Mouse (Mus musculus): ENCODE data around the gene Mllt10.

Gene Mllt10

DNA sequence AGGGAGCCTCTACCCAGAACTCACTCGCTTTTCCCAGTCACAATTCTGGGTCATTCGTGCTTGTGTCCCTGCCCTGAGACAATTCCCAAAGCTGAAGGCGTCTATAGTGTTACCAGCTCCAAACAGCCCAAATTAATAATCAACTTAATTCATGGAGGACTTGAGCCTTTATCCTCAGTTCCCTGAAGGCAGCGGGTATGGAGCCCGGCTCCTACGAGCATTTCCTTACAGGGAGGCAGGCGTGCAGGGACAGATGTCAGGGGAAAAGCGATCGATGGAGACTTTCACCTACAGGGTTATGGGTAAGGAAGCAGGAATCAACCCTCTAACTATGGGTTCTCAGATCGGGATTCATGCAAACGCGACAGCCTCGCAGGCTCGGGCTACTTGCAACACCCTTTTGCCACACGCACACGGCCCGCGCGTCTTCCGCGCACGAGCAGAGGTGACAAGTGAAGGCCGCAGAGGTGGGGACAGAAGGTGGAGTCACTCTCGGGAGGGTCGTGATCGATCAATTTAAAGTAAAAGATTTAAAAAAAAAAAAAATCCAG, 23.7 kb upstream of the Mllt10 start:
- POLR2A ChIA-PET = interaction anchor here in 3 of 4 experiments (0.5 to 10.5 kb wide), 25 partner anchors 9 to 350 kb away, joined by 3 to 125 read pairs (median 4); partner anchors contain the start of genes Skida1 (in 2 of the 3) and Mllt10 (in 1 of the 3)
- CTCF ChIA-PET = interaction anchor here in 1 of 4 experiments (0.6 to 1.0 kb wide), 3 partner anchors 32 to 53 kb away, joined by 3 read pairs; no protein-coding TSS in a partner anchor

DNA sequence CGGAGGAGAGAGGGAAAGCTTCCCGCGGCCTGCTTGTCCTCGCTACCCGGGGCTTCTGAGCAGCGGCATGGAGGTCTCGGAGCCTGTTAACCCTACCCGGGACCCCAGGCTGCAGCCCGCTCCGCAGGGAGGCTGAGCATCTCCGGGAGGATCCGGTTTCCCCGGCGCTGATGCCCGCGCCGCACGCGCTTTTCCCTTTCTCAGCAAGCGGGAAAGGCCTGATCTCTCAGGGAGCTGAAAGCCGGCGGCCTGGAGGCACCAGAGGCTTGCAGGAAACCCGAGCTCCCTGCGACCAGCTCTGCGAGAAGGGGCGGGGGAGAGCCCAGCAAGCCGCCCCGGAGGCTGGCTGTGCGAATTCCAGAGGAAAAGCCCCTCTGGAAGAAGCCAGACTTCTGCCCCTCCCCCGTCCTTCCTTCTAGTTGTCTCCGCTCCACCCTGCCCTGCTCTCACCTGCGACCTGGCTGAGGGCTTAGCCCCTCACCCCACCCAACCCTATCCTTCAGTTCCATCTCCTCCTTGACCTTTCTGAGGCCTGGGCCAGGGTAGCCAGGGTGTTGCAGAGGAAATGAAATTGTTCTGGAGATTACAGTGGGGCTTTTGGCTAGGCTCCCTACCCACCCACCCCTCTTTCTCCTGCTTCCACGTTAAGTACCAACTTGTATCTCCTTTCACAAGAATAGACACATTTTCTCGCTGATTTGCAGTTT, 23.1 kb upstream of the Mllt10 start:
- POLR2A ChIA-PET = interaction anchor here (0.5 to 10.5 kb wide), 21 partner anchors 9 to 291 kb away, joined by 3 to 125 read pairs (median 5); partner anchors contain the start of genes Skida1 (in 3 of the 4) and Mllt10 (in 1 of the 4)
- CTCF ChIA-PET = interaction anchor here in 2 of 4 experiments (0.6 to 1.0 kb wide), 3 partner anchors 8 to 44 kb away, joined by 3 read pairs; no protein-coding TSS in a partner anchor

DNA sequence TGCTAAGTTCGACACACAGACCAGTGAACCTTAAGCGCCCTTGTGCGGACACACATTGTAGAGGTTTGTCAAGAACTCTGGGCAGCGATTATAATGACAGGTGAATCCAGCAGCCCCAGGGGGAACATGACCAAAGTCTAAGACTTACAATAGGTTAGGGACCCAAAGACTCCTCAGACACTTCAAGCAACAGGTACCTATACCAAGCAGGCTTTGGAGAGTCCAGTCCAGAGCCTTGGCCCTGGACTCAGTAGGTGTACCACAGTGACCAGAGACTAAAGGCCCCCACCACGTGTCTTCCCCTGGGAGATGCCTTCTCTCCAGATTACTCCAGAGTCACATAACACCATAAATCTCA, 22.5 kb upstream of the Mllt10 start:
- ChIA-PET POLR2A (interaction anchor here (0.5 to 10.5 kb wide), 19 partner anchors 8 to 178 kb away, joined by 3 to 125 read pairs (median 4); partner anchors contain the start of genes Skida1 (in 3 of the 4) and Mllt10 (in 1 of the 4)), CTCF (interaction anchor here in 2 of 4 experiments (0.7 to 1.0 kb wide), 2 partner anchors 7 to 31 kb away, joined by 3 read pairs; no protein-coding TSS in a partner anchor)

- POLR2A ChIA-PET = interaction anchor here in 3 of 4 experiments (0.7 to 10.5 kb wide), 15 partner anchors 7 to 516 kb away, joined by 3 to 125 read pairs (median 3); partner anchors contain the start of genes Mllt10 (in 1 of the 3) and Skida1 (in 1 of the 3)
- CTCF ChIA-PET = interaction anchor here in 2 of 4 experiments (0.6 to 0.9 kb wide), 3 partner anchors 97 to 648 kb away, joined by 3 read pairs; no protein-coding TSS in a partner anchor
These were observed 21.6 kb upstream of the Mllt10 start for GRCm38 (mm10) chr2:18033166-18034108.

DNA sequence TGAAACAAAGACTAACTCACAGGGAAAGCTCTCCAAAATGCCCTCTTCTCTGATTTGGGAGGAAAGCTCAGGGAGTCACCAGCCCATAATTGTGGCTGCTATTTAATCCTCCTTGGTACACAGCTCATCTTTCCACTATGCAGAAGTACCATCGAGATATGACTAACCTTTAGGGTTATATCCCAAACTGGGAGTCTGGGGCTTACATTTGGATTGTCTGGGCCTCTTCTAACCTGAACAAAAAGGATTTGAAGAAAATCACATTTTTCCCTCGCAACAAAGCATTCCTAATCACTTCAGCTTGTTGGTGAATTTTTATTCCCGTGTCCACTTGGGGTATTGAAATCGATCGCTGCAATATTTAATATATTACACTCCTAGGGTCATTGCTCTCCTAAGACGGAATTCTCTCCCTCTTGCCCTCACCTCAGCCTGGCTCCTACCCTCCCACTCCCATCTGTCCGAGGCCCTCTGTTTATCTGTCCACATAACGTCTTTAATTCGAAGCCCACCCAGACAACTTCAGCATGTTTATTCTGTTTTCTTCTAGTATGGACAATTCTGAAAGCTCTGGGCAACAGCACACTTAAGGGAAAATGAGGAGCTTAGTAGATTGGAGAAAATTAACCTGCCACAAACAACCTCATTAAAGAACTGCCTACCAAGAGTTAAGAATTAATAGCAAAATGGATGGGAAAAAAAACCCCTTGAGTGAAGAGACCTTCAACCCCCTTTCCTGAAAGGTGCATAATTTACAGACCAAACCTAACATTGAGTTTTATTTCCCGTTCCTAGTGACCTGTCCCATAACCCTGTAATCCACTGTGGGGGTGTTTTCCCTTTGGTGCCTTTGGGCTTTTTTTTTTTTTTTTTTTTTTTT, 20.4 kb upstream of the Mllt10 start:
- ChIA-PET POLR2A (interaction anchor here in 1 of 4 experiments (1.3 to 10.5 kb wide), 3 partner anchors 13 to 74 kb away, joined by 3 to 125 read pairs (median 58); partner anchors contain the start of genes Mllt10 and Skida1), CTCF (interaction anchor here in 1 of 4 experiments (0.9 kb wide), 1 partner anchor 96 kb away, joined by 3 read pairs; no protein-coding TSS in a partner anchor)

DNA sequence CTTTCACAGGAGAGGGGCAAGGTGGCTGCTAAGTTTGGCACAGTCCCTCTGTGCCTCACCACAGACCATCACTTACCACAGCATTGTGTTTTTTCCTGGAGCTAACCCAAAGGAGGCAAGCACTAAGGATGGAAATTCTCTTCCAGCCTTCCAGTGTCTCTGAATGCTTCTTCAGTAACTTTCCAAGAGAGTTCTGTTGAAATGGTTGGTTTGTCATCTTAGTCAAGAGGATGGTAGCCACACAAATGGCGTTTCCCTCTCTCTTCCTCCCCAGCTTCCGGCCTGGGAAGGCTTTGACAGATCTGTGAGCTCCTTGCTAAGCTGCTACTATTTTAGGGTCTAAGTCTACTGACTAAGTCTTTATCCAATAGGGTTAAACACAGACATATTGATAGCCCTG, 17.5 kb upstream of the Mllt10 start, which contains the start of gene A930004D18Rik:
TSS of gene A930004D18Rik (minus strand) at position 247 of the 400 bp plus-strand sequence.
- CTCF ChIA-PET = interaction anchor here in 2 of 4 experiments (0.6 to 1.2 kb wide), 4 partner anchors 14 to 102 kb away, joined by 3 to 4 read pairs (median 4); no protein-coding TSS in a partner anchor

GRCm38 (mm10) chr2:18038141-18038752, 16.8 kb upstream of the Mllt10 start:
- CTCF ChIA-PET = interaction anchor here in 2 of 4 experiments (0.6 to 2.6 kb wide), 4 partner anchors 10 to 102 kb away, joined by 3 to 13 read pairs (median 4); no protein-coding TSS in a partner anchor
- POLR2A ChIA-PET = interaction anchor here in 3 of 4 experiments (0.5 to 8.8 kb wide), 22 partner anchors 8 to 101 kb away, joined by 3 to 85 read pairs (median 10); partner anchors contain the start of genes Mllt10 (in 2 of the 3) and Skida1 (in 2 of the 3)

More for the DNA sequence above, 17.5 kb upstream of the Mllt10 start, which contains the start of gene A930004D18Rik:
- POLR2A ChIA-PET = interaction anchor here (0.6 to 8.8 kb wide), 13 partner anchors 9 to 549 kb away, joined by 3 to 85 read pairs (median 5); partner anchors contain the start of gene Skida1 (in 2 of the 4)

DNA sequence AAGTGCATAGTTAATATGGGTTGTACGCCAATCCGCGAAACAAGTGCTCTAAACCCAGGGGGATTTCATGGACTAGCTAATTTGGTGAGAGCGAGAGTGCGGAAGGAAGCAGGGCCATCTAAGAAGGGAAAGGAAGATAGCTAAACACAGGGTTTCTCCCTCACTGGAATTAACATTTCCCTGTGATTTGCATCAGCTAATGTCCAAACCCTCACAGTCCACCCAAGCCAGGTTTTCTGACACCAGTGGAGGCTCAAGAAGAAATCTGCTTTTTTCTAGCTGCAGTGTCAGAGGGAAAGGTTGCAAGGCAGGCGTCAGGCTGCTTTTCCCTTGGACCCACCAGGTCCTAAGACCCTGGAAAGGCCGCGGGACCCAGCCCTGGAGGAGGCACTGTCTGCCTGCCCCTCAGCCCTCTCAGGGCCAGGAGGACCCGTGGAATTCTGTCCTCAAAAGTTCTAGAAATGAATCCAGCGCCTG, 16.1 kb upstream of the Mllt10 start:
- POLR2A ChIA-PET = interaction anchor here in 3 of 4 experiments (0.5 to 8.8 kb wide), 28 partner anchors 8 to 1619 kb away, joined by 3 to 85 read pairs (median 5); partner anchors contain the start of genes Mllt10 (in 2 of the 3), Skida1 (in 2 of the 3) and Dnajc1 (in 1 of the 3)

GRCm38 (mm10) chr2:18039566-18040290, 15.3 kb upstream of the Mllt10 start:
- POLR2A ChIA-PET = interaction anchor here (0.6 to 8.8 kb wide), 44 partner anchors 9 to 1618 kb away, joined by 3 to 85 read pairs (median 4); partner anchors contain the start of genes Skida1 (in 3 of the 4), Mllt10 (in 2 of the 4) and Dnajc1 (in 1 of the 4)
- CTCF ChIA-PET = interaction anchor here in 3 of 4 experiments (0.6 to 2.6 kb wide), 6 partner anchors 8 to 395 kb away, joined by 3 to 13 read pairs (median 4); no protein-coding TSS in a partner anchor

More for the DNA sequence above, 16.1 kb upstream of the Mllt10 start:
- CTCF ChIA-PET = interaction anchor here in 2 of 4 experiments (0.6 to 2.6 kb wide), 3 partner anchors 11 to 394 kb away, joined by 3 to 13 read pairs (median 5); no protein-coding TSS in a partner anchor

DNA sequence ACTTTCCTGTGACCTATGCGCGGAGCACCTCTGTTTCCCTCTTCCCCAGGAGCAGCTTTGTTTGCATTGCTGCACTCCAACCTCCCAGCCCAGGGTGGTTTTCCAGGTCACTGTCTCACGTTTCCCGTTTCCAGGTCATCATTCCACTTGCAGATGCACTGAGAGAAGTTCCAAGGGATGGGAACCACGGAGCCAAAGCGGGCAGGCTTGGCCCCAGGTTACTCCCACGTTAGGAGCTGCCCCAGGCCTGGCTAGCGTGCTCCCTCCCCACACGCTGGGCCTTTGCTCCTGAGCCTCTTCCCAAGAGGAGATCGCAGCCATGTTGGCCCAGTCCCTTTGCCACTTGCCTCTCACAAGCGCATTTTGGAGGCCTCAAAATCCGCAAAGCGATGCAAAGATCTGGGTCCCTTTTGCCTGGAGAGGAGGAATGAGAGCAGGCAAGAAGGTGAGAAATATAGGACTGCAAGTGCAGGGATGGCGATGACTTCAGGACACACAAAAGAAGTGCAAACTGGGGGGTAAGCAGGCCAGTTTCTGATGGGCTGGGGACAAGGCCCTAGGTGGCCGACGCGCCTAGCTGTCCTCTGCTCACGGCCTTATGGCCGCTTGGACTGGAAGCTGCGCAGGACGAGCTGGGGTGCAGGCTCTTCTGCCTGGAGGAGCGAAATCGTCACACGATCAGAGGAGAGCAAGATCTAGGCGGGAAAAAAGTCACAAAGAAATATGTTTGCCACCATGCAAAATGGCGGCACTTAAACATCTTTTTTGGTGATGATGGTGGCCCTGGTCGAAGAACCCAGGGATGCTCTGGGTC, 14.5 kb upstream of the Mllt10 start:
- CTCF ChIA-PET = interaction anchor here in 2 of 4 experiments (0.6 to 2.6 kb wide), 4 partner anchors 8 to 13 kb away, joined by 3 to 13 read pairs (median 4); no protein-coding TSS in a partner anchor
- POLR2A ChIA-PET = interaction anchor here (0.5 to 8.8 kb wide), 47 partner anchors 8 to 514 kb away, joined by 3 to 85 read pairs (median 4); partner anchors contain the start of genes Skida1 (in 3 of the 4) and Mllt10 (in 2 of the 4)

- ChIA-PET POLR2A (interaction anchor here in 3 of 4 experiments (0.6 to 8.8 kb wide), 23 partner anchors 8 to 106 kb away, joined by 3 to 85 read pairs (median 7); partner anchors contain the start of genes Skida1 (in 2 of the 3) and Mllt10 (in 1 of the 3)), CTCF (interaction anchor here in 1 of 4 experiments (1.0 kb wide), 1 partner anchor 14 kb away, joined by 3 read pairs; no protein-coding TSS in a partner anchor)
These were observed 13.7 kb upstream of the Mllt10 start for GRCm38 (mm10) chr2:18041199-18041885.

DNA sequence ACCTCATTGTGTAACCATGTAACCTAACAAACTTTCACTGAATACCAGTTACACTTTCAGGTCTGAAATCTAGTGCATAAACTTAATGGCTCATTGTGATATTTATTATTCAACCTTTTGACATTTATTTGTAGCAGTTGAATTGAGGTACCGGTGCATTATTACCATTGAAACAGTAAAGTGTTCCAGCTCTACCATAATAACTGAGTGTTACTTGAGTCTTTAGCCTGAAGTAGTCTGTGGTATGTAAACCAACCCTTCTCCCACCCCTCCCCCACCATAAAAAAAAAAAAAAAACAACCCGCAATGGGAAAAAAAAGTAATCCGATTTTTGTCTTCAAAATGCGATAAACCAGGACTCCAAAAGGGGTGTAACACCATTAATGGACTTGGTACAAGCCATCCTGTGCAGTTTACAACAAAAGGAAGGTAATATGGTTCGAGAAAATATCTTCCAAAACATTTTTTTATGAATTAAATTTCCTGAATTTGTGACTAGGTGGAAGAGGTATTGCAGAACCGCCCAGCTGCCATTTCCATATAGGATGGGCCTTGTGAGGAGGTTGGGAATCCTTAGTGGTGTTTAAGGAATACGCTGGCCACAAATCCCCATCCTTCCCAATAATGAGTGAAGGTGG, 9.8 kb upstream of the Mllt10 start:
- ChIA-PET CTCF (interaction anchor here in 1 of 4 experiments (1.2 kb wide), 1 partner anchor 18 kb away, joined by 3 read pairs; no protein-coding TSS in a partner anchor), POLR2A (interaction anchor here in 3 of 4 experiments (0.7 to 9.3 kb wide), 11 partner anchors 8 to 141 kb away, joined by 3 to 125 read pairs (median 5); partner anchors contain the start of gene A930004D18Rik (in 1 of the 3))

All from embryonic stem cell, embryonic (primary cell).